Mouse (Mus musculus) gastrocnemius, postnatal 10 days (tissue): ENCODE data around the gene Rxfp4. TPM values are rescaled to one million over a fixed set of nuclear protein-coding genes. Genes with fewer than 3 reads are reported as not detected.
"Not testable (repeated sequence)": the region's sequence is repeated elsewhere in the genome, so short reads cannot be mapped to it uniquely, and the experiment has no call there.

ENCODE experiments used
- DNase-seq: peaks from one replicate; pipeline ENCODE4 v3.0.0; 2021; ENCODE audit warnings: mixed read lengths
- total RNA-seq, 2 experiments: library from RNA; stranded (reverse); gene quantifications; 2 replicates each; pipeline ENCODE4 v1.2.3; 2021

Rxfp4 gene
- total RNA-seq, 2 experiments from 2014 or later, result not detected

DNA sequence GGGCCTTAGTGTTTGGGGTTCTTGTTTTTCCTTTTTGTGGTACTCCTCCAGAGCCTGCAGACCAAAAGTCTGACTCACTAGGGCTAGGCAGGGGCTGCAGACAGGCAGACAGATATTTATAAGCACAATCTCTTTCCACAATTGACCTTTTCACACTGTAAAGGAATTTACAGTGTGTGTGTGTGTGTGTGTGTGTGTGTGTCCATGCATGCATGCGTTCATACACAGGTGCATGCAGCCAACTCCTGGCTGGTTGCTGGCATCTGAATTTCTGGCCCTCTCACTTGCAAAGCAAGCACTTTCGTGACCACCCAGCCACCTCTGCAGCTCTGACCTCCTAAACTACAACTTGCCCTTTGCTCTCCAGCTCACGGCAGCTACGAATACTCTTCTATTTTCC lies 43.9 kb downstream of the Rxfp4 start:
- DNase-seq, result no peak

DNA sequence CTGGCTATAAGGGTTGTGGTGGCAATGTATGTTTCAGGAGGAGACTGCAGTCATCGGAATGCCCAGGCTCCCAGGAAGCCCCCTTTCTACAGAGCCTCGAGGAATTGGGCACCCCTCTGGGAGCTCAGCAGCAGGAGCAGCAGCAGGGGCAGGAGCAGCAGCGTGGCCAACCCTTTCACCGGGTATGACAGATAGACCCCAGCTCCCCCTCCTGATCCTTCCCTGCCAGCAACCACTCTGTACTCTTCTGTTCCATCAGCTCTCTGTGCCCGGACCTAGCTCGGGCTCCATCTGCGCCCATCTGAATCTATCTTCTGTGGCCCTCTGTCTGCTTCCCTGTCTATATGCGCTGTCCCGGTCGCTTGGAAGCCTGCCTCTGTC lies 45.2 kb downstream of the Rxfp4 start:
- DNase-seq, result no peak

GRCm38 (mm10) chr3:88607065-88607757 lies 45.7 kb downstream of the Rxfp4 start:
- peak; percentile 86 for DNase-seq

GRCm38 (mm10) chr3:88605666-88606065 lies 47.3 kb downstream of the Rxfp4 start, which contains the start of gene Arhgef2:
Gene Arhgef2, plus strand, starts transcription at chr3:88605966.
- not testable (repeated sequence) for DNase-seq

- no peak for DNase-seq
Measured at GRCm38 (mm10) chr3:88604863-88605262, 48.1 kb downstream of the Rxfp4 start.

DNA sequence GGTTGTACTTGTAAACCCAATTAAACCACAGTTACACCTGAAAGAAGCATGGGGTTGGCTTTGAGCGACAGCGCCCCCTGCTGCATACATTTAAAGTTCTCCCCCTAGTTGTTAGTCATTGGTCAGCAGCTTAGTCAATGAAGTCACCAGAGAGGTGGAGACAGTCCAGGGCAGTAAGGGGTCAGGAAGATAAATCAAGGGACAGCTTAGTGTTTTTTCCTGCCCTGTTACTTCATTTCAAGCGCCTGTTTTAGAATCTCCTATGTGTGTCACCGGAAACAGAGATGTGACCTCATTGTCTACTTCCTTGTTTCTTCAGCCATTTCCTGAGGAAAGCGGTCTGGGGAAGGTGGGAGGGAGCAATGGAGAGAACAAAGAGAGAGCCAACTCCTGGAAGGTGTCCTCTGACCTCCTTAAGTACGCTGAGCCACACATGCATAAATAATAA lies 49.2 kb downstream of the Rxfp4 start:
- DNase-seq, result peak; percentile 72

DNA sequence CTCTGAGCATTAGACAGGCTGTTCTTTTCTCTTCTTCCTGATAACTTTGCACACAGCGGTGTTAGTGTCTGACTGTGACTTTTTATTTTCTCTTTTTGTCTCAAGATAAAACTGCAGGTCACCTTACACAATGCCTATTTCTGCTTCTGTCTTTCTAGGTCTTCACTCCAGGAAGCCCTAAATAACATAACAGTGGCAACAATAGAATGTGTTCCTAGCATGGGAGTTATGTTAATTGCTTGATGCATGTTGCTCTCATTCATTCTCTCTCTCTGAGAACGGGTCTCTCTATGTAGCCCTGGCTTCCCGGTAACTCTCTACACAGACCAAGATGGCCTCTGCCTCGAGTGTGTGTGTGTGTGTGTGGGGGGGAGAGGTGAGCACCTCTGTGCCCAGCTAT lies 50.5 kb downstream of the Rxfp4 start:
- DNase-seq, result no peak

Other genes with a start within 250 kb of the Rxfp4 start
- gene Pmf1, start 242.8 kb downstream of the Rxfp4 start, total RNA-seq, result 10 to 100 TPM; 44.0 to 46.8 TPM
- gene Slc25a44, start 228.0 kb downstream of the Rxfp4 start, total RNA-seq, result 10 to 100 TPM; 11.9 to 12.3 TPM
- 1 to 10 TPM; 2.3 to 3.7 TPM for gene Sema4a, start 192.0 kb downstream of the Rxfp4 start, total RNA-seq
- 100 to 1,000 TPM; 189 to 213 TPM for gene Lmna, start 143.2 kb downstream of the Rxfp4 start, total RNA-seq
- gene Mex3a, start 120.7 kb downstream of the Rxfp4 start, total RNA-seq, result 1 to 10 TPM; 3.0 to 6.3 TPM
- not detected for gene Rab25, start 104.8 kb downstream of the Rxfp4 start, total RNA-seq
- gene Lamtor2, start 100.1 kb downstream of the Rxfp4 start, total RNA-seq, result 10 to 100 TPM; 75.4 to 81.8 TPM
- gene Ubqln4, start 99.4 kb downstream of the Rxfp4 start, total RNA-seq, result 10 to 100 TPM; 45.1 to 52.2 TPM
- 100 to 1,000 TPM; 108 to 125 TPM for gene Ssr2, start 77.3 kb downstream of the Rxfp4 start, total RNA-seq
- 10 to 100 TPM; 58.2 to 97.6 TPM for gene Arhgef2, start 47.2 kb downstream of the Rxfp4 start, total RNA-seq
- 10 to 100 TPM; 20.5 to 35.5 TPM for gene Khdc4, start 32.7 kb upstream of the Rxfp4 start, total RNA-seq
- gene Rit1, start 63.7 kb upstream of the Rxfp4 start, total RNA-seq, result 10 to 100 TPM; 21.9 to 23.6 TPM
- gene Syt11, start 122.0 kb upstream of the Rxfp4 start, total RNA-seq, result 1 to 10 TPM; 4.6 to 5.4 TPM
- gene Gon4l, start 182.1 kb upstream of the Rxfp4 start, total RNA-seq, result 10 to 100 TPM; 13.9 to 19.6 TPM